Mouse (Mus musculus): ENCODE measurements around the gene Erc2. TPM values are rescaled to one million over a fixed set of nuclear protein-coding genes. Genes with fewer than 3 reads are reported as not detected.

Gene Erc2
- polyA plus RNA-seq, 1 experiment: 0.89 TPM

DNA sequence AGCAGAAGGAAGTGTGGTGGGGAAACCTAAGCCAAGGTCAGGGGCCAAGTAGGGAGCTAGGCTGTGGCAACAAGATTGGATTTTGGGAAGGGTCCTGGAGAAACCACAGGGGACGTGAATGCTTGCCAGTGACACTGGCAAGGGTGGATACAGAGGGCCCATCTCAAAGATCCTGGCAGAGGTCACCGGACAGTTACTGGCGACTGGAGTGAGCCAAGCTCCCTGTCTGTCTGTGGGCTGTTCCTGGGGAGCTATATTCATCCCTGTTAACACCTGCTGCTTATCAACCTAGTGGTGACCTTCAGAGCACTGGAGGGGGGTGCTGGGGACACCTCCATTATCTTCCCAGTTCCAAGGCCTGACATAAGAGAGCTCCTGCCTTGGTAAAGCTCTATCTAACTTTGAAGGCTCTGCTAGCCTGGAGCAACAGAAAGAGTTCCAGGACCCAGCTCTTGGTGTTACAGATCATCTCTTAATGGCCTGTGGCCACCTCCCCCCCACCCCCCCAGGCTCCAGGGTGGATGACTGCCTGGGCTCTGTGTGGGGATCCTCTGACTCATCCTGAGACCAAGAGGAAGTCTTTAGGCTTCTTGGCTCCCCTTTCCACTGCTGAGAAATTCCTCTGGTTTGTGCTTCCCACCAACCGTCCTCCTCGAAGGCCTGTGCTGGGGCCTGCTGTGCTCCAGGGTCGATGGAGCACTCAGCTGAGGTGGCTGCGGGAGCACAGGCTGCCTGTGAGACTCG lies 790.2 kb downstream of the Erc2 start:
- Histone ChIP-seq H3K27me3 (ENCODE audit: control insufficient read depth, insufficient read depth, low read length) (no peaks in the 10 kb centered on the region), H3K27ac (ENCODE audit: insufficient read depth, low read depth, low read length) (no peak overlapping the region), H3K4me3 (ENCODE audit: low read depth, low read length) (no peak overlapping the region), H3K36me3 (ENCODE audit: control insufficient read depth, insufficient read depth, low read length) (no peaks in the 10 kb centered on the region), H3K4me1 (ENCODE audit: control insufficient read depth, insufficient read depth, insufficient read length, low read length) (0 out of 2 replicates have a peak, but pooled peaks cover 2% of the 10 kb centered on the region)
- no peak for TF ChIP-seq POLR2A (IDR thresholded peaks at IDR 0.05; ENCODE audit: low read depth, low read length)
- no peak for TF ChIP-seq CTCF (IDR thresholded peaks at IDR 0.05; ENCODE audit: extremely low read depth, insufficient read length, insufficient replicate concordance, low read depth, low read length)
- WGBS: 77% methylated on average over 8 of the region's 8 CpGs

- H3K4me3 ChIP-seq (ENCODE audit: low read depth, low read length): no peak overlapping the region
- TF ChIP-seq POLR2A (IDR thresholded peaks at IDR 0.05; ENCODE audit: low read depth, low read length) (no peak), CTCF (IDR thresholded peaks at IDR 0.05; ENCODE audit: extremely low read depth, insufficient read length, insufficient replicate concordance, low read depth, low read length) (no peak)
- H3K36me3 ChIP-seq (ENCODE audit: control insufficient read depth, insufficient read depth, low read length): no peaks in the 10 kb centered on the region
- H3K4me1 ChIP-seq (ENCODE audit: control insufficient read depth, insufficient read depth, insufficient read length, low read length): 0 out of 2 replicates have a peak, but pooled peaks cover 2% of the 10 kb centered on the region
- 89% methylated on average over 7 of the region's 7 CpGs for WGBS
- no peaks in the 10 kb centered on the region for H3K27me3 ChIP-seq (ENCODE audit: control insufficient read depth, insufficient read depth, low read length)
- no peak overlapping the region for H3K27ac ChIP-seq (ENCODE audit: insufficient read depth, low read depth, low read length)
Observed at GRCm38 (mm10) chr14:28413516-28413915, 791.3 kb downstream of the Erc2 start.

GRCm38 (mm10) chr14:28417019-28417418 lies 794.8 kb downstream of the Erc2 start:
- Histone ChIP-seq H3K4me3 (ENCODE audit: low read depth, low read length) (no peak overlapping the region), H3K36me3 (ENCODE audit: control insufficient read depth, insufficient read depth, low read length) (no peaks in the 10 kb centered on the region), H3K27ac (ENCODE audit: insufficient read depth, low read depth, low read length) (no peak overlapping the region), H3K4me1 (ENCODE audit: control insufficient read depth, insufficient read depth, insufficient read length, low read length) (0 out of 2 replicates have a peak, but pooled peaks cover 2% of the 10 kb centered on the region), H3K27me3 (ENCODE audit: control insufficient read depth, insufficient read depth, low read length) (no peaks in the 10 kb centered on the region)
- 14% methylated on average over 8 of the region's 8 CpGs for WGBS
- TF ChIP-seq CTCF (IDR thresholded peaks at IDR 0.05; ENCODE audit: extremely low read depth, insufficient read length, insufficient replicate concordance, low read depth, low read length) (no peak), POLR2A (IDR thresholded peaks at IDR 0.05; ENCODE audit: low read depth, low read length) (no peak)

- Histone ChIP-seq H3K36me3 (ENCODE audit: control insufficient read depth, insufficient read depth, low read length) (no peaks in the 10 kb centered on the region), H3K4me3 (ENCODE audit: low read depth, low read length) (no peak overlapping the region), H3K27ac (ENCODE audit: insufficient read depth, low read depth, low read length) (no peak overlapping the region), H3K27me3 (ENCODE audit: control insufficient read depth, insufficient read depth, low read length) (no peaks in the 10 kb centered on the region), H3K4me1 (ENCODE audit: control insufficient read depth, insufficient read depth, insufficient read length, low read length) (0 out of 2 replicates have a peak, but pooled peaks cover 2% of the 10 kb centered on the region)
- TF ChIP-seq CTCF (IDR thresholded peaks at IDR 0.05; ENCODE audit: extremely low read depth, insufficient read length, insufficient replicate concordance, low read depth, low read length): no peak
- TF ChIP-seq POLR2A (IDR thresholded peaks at IDR 0.05; ENCODE audit: low read depth, low read length): no peak
- WGBS: 67% methylated on average over 4 of the region's 4 CpGs
Observed at GRCm38 (mm10) chr14:28418497-28418896, 796.3 kb downstream of the Erc2 start.

DNA sequence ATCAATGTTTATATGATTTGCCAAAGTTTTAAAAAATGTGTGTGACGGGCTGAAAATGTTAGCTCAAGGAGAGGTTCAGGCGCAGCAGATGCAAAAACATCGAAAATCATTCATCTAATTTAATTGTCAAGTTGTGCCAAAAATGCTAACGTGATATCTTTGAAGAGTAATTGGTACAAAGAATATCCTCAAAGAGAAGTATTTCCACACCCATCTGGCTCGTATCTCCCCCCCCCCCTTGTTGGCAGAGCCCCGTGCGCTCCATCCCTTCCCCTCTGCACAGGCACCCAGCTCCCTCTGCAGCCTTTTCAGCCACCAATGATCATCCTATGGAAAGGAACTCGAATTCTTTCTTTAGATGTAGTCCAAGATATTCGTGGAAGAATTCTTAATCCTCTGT lies 797.0 kb downstream of the Erc2 start:
- 70% methylated on average over 9 of the region's 9 CpGs for WGBS
- 0 out of 2 replicates have a peak, but pooled peaks cover 2% of the 10 kb centered on the region for H3K4me1 ChIP-seq (ENCODE audit: control insufficient read depth, insufficient read depth, insufficient read length, low read length)
- no peaks in the 10 kb centered on the region for H3K27me3 ChIP-seq (ENCODE audit: control insufficient read depth, insufficient read depth, low read length)
- H3K36me3 ChIP-seq (ENCODE audit: control insufficient read depth, insufficient read depth, low read length): no peaks in the 10 kb centered on the region
- H3K4me3 ChIP-seq (ENCODE audit: low read depth, low read length): no peak overlapping the region
- no peak for TF ChIP-seq CTCF (IDR thresholded peaks at IDR 0.05; ENCODE audit: extremely low read depth, insufficient read length, insufficient replicate concordance, low read depth, low read length)
- no peak for TF ChIP-seq POLR2A (IDR thresholded peaks at IDR 0.05; ENCODE audit: low read depth, low read length)
- no peak overlapping the region for H3K27ac ChIP-seq (ENCODE audit: insufficient read depth, low read depth, low read length)

DNA sequence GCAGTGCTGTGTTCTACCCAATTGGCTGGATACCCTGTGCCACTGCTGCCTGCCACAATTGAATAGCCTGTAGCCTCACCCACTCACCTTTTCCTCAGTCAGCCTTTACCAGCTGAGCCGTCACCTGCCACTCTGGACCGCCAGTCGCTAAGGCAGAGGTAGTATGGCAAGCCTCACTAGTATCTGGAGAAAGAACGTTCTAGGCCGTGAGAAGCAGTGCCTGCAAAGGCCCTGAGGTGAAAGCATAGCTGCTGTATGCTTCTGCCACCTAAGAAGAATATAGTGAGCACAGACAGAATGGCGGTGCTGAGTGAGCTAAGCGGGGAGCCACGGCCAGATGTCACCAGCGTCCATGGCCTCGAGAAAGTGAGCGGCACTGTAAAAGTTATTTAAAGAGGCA lies 798.4 kb downstream of the Erc2 start:
- Histone ChIP-seq H3K4me3 (ENCODE audit: low read depth, low read length) (no peak overlapping the region), H3K27me3 (ENCODE audit: control insufficient read depth, insufficient read depth, low read length) (no peaks in the 10 kb centered on the region), H3K27ac (ENCODE audit: insufficient read depth, low read depth, low read length) (no peak overlapping the region), H3K4me1 (ENCODE audit: control insufficient read depth, insufficient read depth, insufficient read length, low read length) (0 out of 2 replicates have a peak, but pooled peaks cover 2% of the 10 kb centered on the region), H3K36me3 (ENCODE audit: control insufficient read depth, insufficient read depth, low read length) (no peaks in the 10 kb centered on the region)
- WGBS: 90% methylated on average over 11 of the region's 11 CpGs
- no peak for TF ChIP-seq POLR2A (IDR thresholded peaks at IDR 0.05; ENCODE audit: low read depth, low read length)
- TF ChIP-seq CTCF (IDR thresholded peaks at IDR 0.05; ENCODE audit: extremely low read depth, insufficient read length, insufficient replicate concordance, low read depth, low read length): no peak

- WGBS: 48% methylated on average over 2 of the region's 2 CpGs
- no peak overlapping the region for H3K4me3 ChIP-seq (ENCODE audit: low read depth, low read length)
- H3K27me3 ChIP-seq (ENCODE audit: control insufficient read depth, insufficient read depth, low read length): no peaks in the 10 kb centered on the region
- no peak overlapping the region for H3K27ac ChIP-seq (ENCODE audit: insufficient read depth, low read depth, low read length)
- no peak for TF ChIP-seq CTCF (IDR thresholded peaks at IDR 0.05; ENCODE audit: extremely low read depth, insufficient read length, insufficient replicate concordance, low read depth, low read length)
- no peak for TF ChIP-seq POLR2A (IDR thresholded peaks at IDR 0.05; ENCODE audit: low read depth, low read length)
- no peaks in the 10 kb centered on the region for H3K36me3 ChIP-seq (ENCODE audit: control insufficient read depth, insufficient read depth, low read length)
- H3K4me1 ChIP-seq (ENCODE audit: control insufficient read depth, insufficient read depth, insufficient read length, low read length): no peaks in the 10 kb centered on the region
Observed at GRCm38 (mm10) chr14:28426610-28427009, 804.4 kb downstream of the Erc2 start.
